Mouse (Mus musculus): ENCODE data around the gene Zbtb21. TPM values are rescaled to one million over a fixed set of nuclear protein-coding genes. Genes with fewer than 3 reads are reported as not detected.
A peak's percentile ranks its signal among the peaks of the same experiment; 100 is the strongest.

Gene Zbtb21
- polyA plus RNA-seq, 1 experiment from 2014 or later, result 13.7 TPM

- Histone ChIP-seq H3K4me2 (ENCODE audit: low read length) (no peak overlapping the region), H3K27ac (ENCODE audit: low read length) (no peak overlapping the region), H3K27me3 (replicated peaks; ENCODE audit: control insufficient read depth, insufficient read depth, low read length) (no peaks in the 10 kb centered on the region), H3K9ac (replicated peaks; ENCODE audit: low read depth, low read length) (no peak overlapping the region), H3K4me3 (replicated peaks; ENCODE audit: low read length) (no peak overlapping the region), H3K4me1 (replicated peaks; ENCODE audit: control insufficient read depth, insufficient read depth, low read length) (no peaks in the 10 kb centered on the region), H3K36me3 (ENCODE audit: control insufficient read depth, insufficient read depth) (no peaks in the 10 kb centered on the region), H3K9me3 (ENCODE audit: control insufficient read depth, low read length) (no peaks in the 10 kb centered on the region)
- ATAC-seq, result no peak
- 68% methylated on average over 1 of the region's 1 CpGs for WGBS
These were observed 14.9 kb upstream of the Zbtb21 start for GRCm38 (mm10) chr16:97977277-97977676.

GRCm38 (mm10) chr16:97963956-97964540, 1.6 kb upstream of the Zbtb21 start:
- H3K9me3 ChIP-seq (ENCODE audit: control insufficient read depth, low read length), result no peaks in the 10 kb centered on the region
- H3K27ac ChIP-seq (ENCODE audit: low read length), result no peak overlapping the region
- ATAC-seq, result no peak
- H3K27me3 ChIP-seq (replicated peaks; ENCODE audit: control insufficient read depth, insufficient read depth, low read length), result no peaks in the 10 kb centered on the region
- 89% methylated on average over 3 of the region's 3 CpGs for WGBS
- H3K4me2 ChIP-seq (ENCODE audit: low read length), result no peak overlapping the region
- H3K4me1 ChIP-seq (replicated peaks; ENCODE audit: control insufficient read depth, insufficient read depth, low read length), result peaks cover 16% of the 10 kb centered on the region
- no peaks in the 10 kb centered on the region for H3K36me3 ChIP-seq (ENCODE audit: control insufficient read depth, insufficient read depth)
- no peak overlapping the region for H3K9ac ChIP-seq (replicated peaks; ENCODE audit: low read depth, low read length)
- no peak overlapping the region for H3K4me3 ChIP-seq (replicated peaks; ENCODE audit: low read length)

- H3K4me2 ChIP-seq (ENCODE audit: low read length), result peak overlapping the region; percentile 91
- H3K4me3 ChIP-seq (replicated peaks; ENCODE audit: low read length), result peak overlapping the region; percentile 93
- ATAC-seq, result peak; percentile 28
- peaks cover 16% of the 10 kb centered on the region for H3K4me1 ChIP-seq (replicated peaks; ENCODE audit: control insufficient read depth, insufficient read depth, low read length)
- no peaks in the 10 kb centered on the region for H3K9me3 ChIP-seq (ENCODE audit: control insufficient read depth, low read length)
- 7% methylated on average over 33 of the region's 36 CpGs for WGBS
- H3K9ac ChIP-seq (replicated peaks; ENCODE audit: low read depth, low read length), result peak overlapping the region; percentile 95
- peaks cover 2% of the 10 kb centered on the region; the same call in 1 of the 2 replicates for H3K36me3 ChIP-seq (ENCODE audit: control insufficient read depth, insufficient read depth)
- H3K27ac ChIP-seq (ENCODE audit: low read length), result peak overlapping the region; percentile 99
- H3K27me3 ChIP-seq (replicated peaks; ENCODE audit: control insufficient read depth, insufficient read depth, low read length), result no peaks in the 10 kb centered on the region
These were observed 856 bp downstream of the Zbtb21 start for GRCm38 (mm10) chr16:97961381-97962150.

- Histone ChIP-seq H3K27ac (ENCODE audit: low read length) (no peak overlapping the region), H3K9me3 (ENCODE audit: control insufficient read depth, low read length) (no peaks in the 10 kb centered on the region), H3K9ac (replicated peaks; ENCODE audit: low read depth, low read length) (no peak overlapping the region), H3K4me3 (replicated peaks; ENCODE audit: low read length) (no peak overlapping the region), H3K36me3 (ENCODE audit: control insufficient read depth, insufficient read depth) (peaks cover 4% of the 10 kb centered on the region), H3K4me1 (replicated peaks; ENCODE audit: control insufficient read depth, insufficient read depth, low read length) (peaks cover 16% of the 10 kb centered on the region), H3K27me3 (replicated peaks; ENCODE audit: control insufficient read depth, insufficient read depth, low read length) (no peaks in the 10 kb centered on the region), H3K4me2 (ENCODE audit: low read length) (no peak overlapping the region)
- no peak for ATAC-seq
- WGBS, result 92% methylated on average over 3 of the region's 3 CpGs
These were observed 2.1 kb downstream of the Zbtb21 start for GRCm38 (mm10) chr16:97960348-97960747.

GRCm38 (mm10) chr16:97958401-97958973, 3.9 kb downstream of the Zbtb21 start:
- H3K4me2 ChIP-seq (ENCODE audit: low read length), result no peak overlapping the region
- ATAC-seq, result no peak
- peaks cover 4% of the 10 kb centered on the region for H3K36me3 ChIP-seq (ENCODE audit: control insufficient read depth, insufficient read depth)

GRCm38 (mm10) chr16:97957626-97958025, 4.8 kb downstream of the Zbtb21 start:
- no peaks in the 10 kb centered on the region for H3K9me3 ChIP-seq (ENCODE audit: control insufficient read depth, low read length)
- H3K4me2 ChIP-seq (ENCODE audit: low read length), result no peak overlapping the region
- ATAC-seq, result no peak
- H3K9ac ChIP-seq (replicated peaks; ENCODE audit: low read depth, low read length), result no peak overlapping the region
- peaks cover 12% of the 10 kb centered on the region for H3K4me1 ChIP-seq (replicated peaks; ENCODE audit: control insufficient read depth, insufficient read depth, low read length)
- H3K4me3 ChIP-seq (replicated peaks; ENCODE audit: low read length), result no peak overlapping the region
- H3K27me3 ChIP-seq (replicated peaks; ENCODE audit: control insufficient read depth, insufficient read depth, low read length), result no peaks in the 10 kb centered on the region
- no peak overlapping the region for H3K27ac ChIP-seq (ENCODE audit: low read length)
- H3K36me3 ChIP-seq (ENCODE audit: control insufficient read depth, insufficient read depth), result peaks cover 7% of the 10 kb centered on the region

More at GRCm38 (mm10) chr16:97958401-97958973, 3.9 kb downstream of the Zbtb21 start:
- no peaks in the 10 kb centered on the region for H3K9me3 ChIP-seq (ENCODE audit: control insufficient read depth, low read length)
- H3K27ac ChIP-seq (ENCODE audit: low read length), result no peak overlapping the region
- H3K4me3 ChIP-seq (replicated peaks; ENCODE audit: low read length), result no peak overlapping the region
- H3K9ac ChIP-seq (replicated peaks; ENCODE audit: low read depth, low read length), result no peak overlapping the region
- H3K4me1 ChIP-seq (replicated peaks; ENCODE audit: control insufficient read depth, insufficient read depth, low read length), result peaks cover 16% of the 10 kb centered on the region
- no peaks in the 10 kb centered on the region for H3K27me3 ChIP-seq (replicated peaks; ENCODE audit: control insufficient read depth, insufficient read depth, low read length)

GRCm38 (mm10) chr16:97956011-97956410, 6.4 kb downstream of the Zbtb21 start:
- Histone ChIP-seq H3K9me3 (ENCODE audit: control insufficient read depth, low read length) (no peaks in the 10 kb centered on the region), H3K4me1 (replicated peaks; ENCODE audit: control insufficient read depth, insufficient read depth, low read length) (0 out of 2 replicates have a peak, but pooled peaks cover 7% of the 10 kb centered on the region), H3K27ac (ENCODE audit: low read length) (no peak overlapping the region), H3K36me3 (ENCODE audit: control insufficient read depth, insufficient read depth) (peaks cover 14% of the 10 kb centered on the region), H3K4me2 (ENCODE audit: low read length) (no peak overlapping the region), H3K9ac (replicated peaks; ENCODE audit: low read depth, low read length) (no peak overlapping the region), H3K27me3 (replicated peaks; ENCODE audit: control insufficient read depth, insufficient read depth, low read length) (no peaks in the 10 kb centered on the region), H3K4me3 (replicated peaks; ENCODE audit: low read length) (no peak overlapping the region)
- 96% methylated on average over 2 of the region's 2 CpGs for WGBS
- ATAC-seq, result no peak

GRCm38 (mm10) chr16:97953300-97953699, 9.1 kb downstream of the Zbtb21 start:
- peaks cover 24% of the 10 kb centered on the region for H3K36me3 ChIP-seq (ENCODE audit: control insufficient read depth, insufficient read depth)
- H3K27me3 ChIP-seq (replicated peaks; ENCODE audit: control insufficient read depth, insufficient read depth, low read length), result no peaks in the 10 kb centered on the region
- no peak overlapping the region for H3K4me2 ChIP-seq (ENCODE audit: low read length)
- H3K27ac ChIP-seq (ENCODE audit: low read length), result no peak overlapping the region
- no peak overlapping the region for H3K9ac ChIP-seq (replicated peaks; ENCODE audit: low read depth, low read length)
- H3K4me1 ChIP-seq (replicated peaks; ENCODE audit: control insufficient read depth, insufficient read depth, low read length), result no peaks in the 10 kb centered on the region
- no peak for ATAC-seq
- WGBS, result 94% methylated on average over 2 of the region's 2 CpGs
- H3K9me3 ChIP-seq (ENCODE audit: control insufficient read depth, low read length), result no peaks in the 10 kb centered on the region
- H3K4me3 ChIP-seq (replicated peaks; ENCODE audit: low read length), result no peak overlapping the region

GRCm38 (mm10) chr16:97952801-97953200, 9.6 kb downstream of the Zbtb21 start:
- Histone ChIP-seq H3K4me1 (replicated peaks; ENCODE audit: control insufficient read depth, insufficient read depth, low read length) (no peaks in the 10 kb centered on the region), H3K9ac (replicated peaks; ENCODE audit: low read depth, low read length) (no peak overlapping the region), H3K27ac (ENCODE audit: low read length) (no peak overlapping the region), H3K9me3 (ENCODE audit: control insufficient read depth, low read length) (no peaks in the 10 kb centered on the region), H3K4me3 (replicated peaks; ENCODE audit: low read length) (no peak overlapping the region), H3K36me3 (ENCODE audit: control insufficient read depth, insufficient read depth) (peaks cover 24% of the 10 kb centered on the region), H3K27me3 (replicated peaks; ENCODE audit: control insufficient read depth, insufficient read depth, low read length) (no peaks in the 10 kb centered on the region), H3K4me2 (ENCODE audit: low read length) (no peak overlapping the region)
- 91% methylated on average over 9 of the region's 9 CpGs for WGBS
- no peak for ATAC-seq

All from forebrain, embryonic 16.5 days (tissue).